Comparison of ENCODE assay signal across 8 mouse cellular contexts in genomic region chr6:137169171-137169968, GRCm38 (mm10). TPM values are rescaled to one million over a fixed set of nuclear protein-coding genes. Genes with fewer than 3 reads are reported as not detected.
DNase-seq lines count a peak whose midpoint lies in the region; ATAC-seq and TF ChIP-seq lines count a peak whose summit lies in the region.

No protein-coding gene starts in this region.

- no peak; the same call in 1 of the 2 replicates for TF ChIP-seq CTCF in heart, adult 2 months (IDR thresholded peaks at IDR 0.05)

- H3K27me3 ChIP-seq in embryonic facial prominence, embryonic 11.5 days (ENCODE audit: control insufficient read depth, insufficient read depth, low read length), result no peaks in the 10 kb centered on the region
- H3K27me3 ChIP-seq in heart, adult 2 months (ENCODE audit: control insufficient read depth, insufficient read depth, low read length), result 0 out of 2 replicates have a peak, but pooled peaks cover 6% of the 10 kb centered on the region
- H3K27me3 ChIP-seq in limb, embryonic 11.5 days (ENCODE audit: control insufficient read depth, insufficient read depth, low read length), result no peaks in the 10 kb centered on the region; the same call in 1 of the 2 replicates
- peaks cover 26% of the 10 kb centered on the region for H3K27me3 ChIP-seq in midbrain, embryonic 13.5 days

- WGBS in embryonic facial prominence, embryonic 11.5 days, result 1% methylated on average over 53 of the region's 53 CpGs
- 2% methylated on average over 52 of the region's 53 CpGs for WGBS in heart, adult 2 months
- under 1% methylated on average over 52 of the region's 53 CpGs for WGBS in limb, embryonic 11.5 days
- under 1% methylated on average over 53 of the region's 53 CpGs for WGBS in midbrain, embryonic 13.5 days

- H3K4me2 ChIP-seq in embryonic facial prominence, embryonic 11.5 days (ENCODE audit: low read depth, low read length), result peak overlapping the region; percentile 90
- H3K4me2 ChIP-seq in limb, embryonic 11.5 days (ENCODE audit: low read depth, severe bottlenecking), result peak overlapping the region; percentile 98
- H3K4me2 ChIP-seq in midbrain, embryonic 13.5 days (replicated peaks), result peak overlapping the region; percentile 94

- H3K27ac ChIP-seq in embryonic facial prominence, embryonic 11.5 days (replicated peaks; ENCODE audit: low read depth, low read length), result no peak overlapping the region
- H3K27ac ChIP-seq in heart, adult 2 months, result peak overlapping the region; percentile 56
- H3K27ac ChIP-seq in limb, embryonic 11.5 days (replicated peaks; ENCODE audit: low read depth, low read length), result no peak overlapping the region
- no peak overlapping the region for H3K27ac ChIP-seq in midbrain, embryonic 13.5 days

- intact Hi-C loops in heart, adult 2 months (cut with DNase I), result loop anchor here (1.0 kb wide), 1 partner anchor 71 kb away; no protein-coding TSS in a partner anchor

- TF ChIP-seq EP300 in heart, adult 2 months (IDR thresholded peaks at IDR 0.05; ENCODE audit: insufficient read depth, low read depth, low read length), result no peak

- no peaks in the 10 kb centered on the region for H3K79me2 ChIP-seq in heart, adult 2 months (replicated peaks; ENCODE audit: control insufficient read depth, insufficient read depth, low read length)

- H3K9ac ChIP-seq in embryonic facial prominence, embryonic 11.5 days (replicated peaks; ENCODE audit: low read length), result peak overlapping the region; percentile 68
- H3K9ac ChIP-seq in heart, adult 2 months (ENCODE audit: low read depth, low read length), result peak overlapping the region; percentile 74
- H3K9ac ChIP-seq in limb, embryonic 11.5 days (ENCODE audit: low read length), result peak overlapping the region; percentile 52
- peak overlapping the region; percentile 66 for H3K9ac ChIP-seq in midbrain, embryonic 13.5 days (replicated peaks)

- H3K4me1 ChIP-seq in embryonic facial prominence, embryonic 11.5 days (ENCODE audit: control insufficient read depth, insufficient read depth, low read length), result no peaks in the 10 kb centered on the region
- no peaks in the 10 kb centered on the region for H3K4me1 ChIP-seq in heart, adult 2 months (ENCODE audit: control insufficient read depth, insufficient read depth, low read length)
- H3K4me1 ChIP-seq in limb, embryonic 11.5 days (ENCODE audit: control insufficient read depth, insufficient read depth, low read length), result 0 out of 2 replicates have a peak, but pooled peaks cover 4% of the 10 kb centered on the region
- H3K4me1 ChIP-seq in midbrain, embryonic 13.5 days (replicated peaks), result peaks cover 11% of the 10 kb centered on the region

- peak; percentile 91 to 95 for DNase-seq in adrenal gland, postnatal 4 days (ENCODE audit: low spot score in 2 of 2)
- peak; percentile 93 for DNase-seq in embryonic facial prominence, embryonic 11.5 days (ENCODE audit: low spot score)
- peak; percentile 86 to 93 for DNase-seq in heart, adult 2 months
- peak; percentile 71 to 89 for DNase-seq in kidney, adult 8-10 months
- peak; percentile 97 for DNase-seq in limb, embryonic 11.5 days (ENCODE audit: low spot score)
- peak; percentile 49 for DNase-seq in skeletal muscle tissue, adult 2 months (ENCODE audit: low read depth, low spot score)
- DNase-seq in yolk sac, embryonic 10.5 days (ENCODE audit: low spot score), result peak; percentile 80

- no peaks in the 10 kb centered on the region for H3K9me3 ChIP-seq in embryonic facial prominence, embryonic 11.5 days (replicated peaks; ENCODE audit: control insufficient read depth, low read length)
- H3K9me3 ChIP-seq in limb, embryonic 11.5 days (ENCODE audit: control insufficient read depth, low read length), result no peaks in the 10 kb centered on the region
- H3K9me3 ChIP-seq in midbrain, embryonic 13.5 days, result no peaks in the 10 kb centered on the region

- TF ChIP-seq POLR2A in heart, adult 2 months (IDR thresholded peaks at IDR 0.05; ENCODE audit: insufficient read depth, low read depth, low read length), result no peak

- H3K36me3 ChIP-seq in embryonic facial prominence, embryonic 11.5 days (replicated peaks; ENCODE audit: control insufficient read depth, insufficient read depth, low read depth, low read length), result no peaks in the 10 kb centered on the region
- H3K36me3 ChIP-seq in heart, adult 2 months (ENCODE audit: control insufficient read depth, insufficient read depth, low read length), result no peaks in the 10 kb centered on the region
- no peaks in the 10 kb centered on the region for H3K36me3 ChIP-seq in limb, embryonic 11.5 days (ENCODE audit: control insufficient read depth, insufficient read depth, low read length)
- no peaks in the 10 kb centered on the region for H3K36me3 ChIP-seq in midbrain, embryonic 13.5 days

- ATAC-seq in embryonic facial prominence, embryonic 11.5 days (replicated peaks; ENCODE audit: insufficient number of reproducible peaks, low FRiP score, low TSS enrichment, low read depth), result peak; percentile 90
- peak; percentile 91 for ATAC-seq in limb, embryonic 11.5 days (ENCODE audit: insufficient number of reproducible peaks, low FRiP score, low TSS enrichment, low read depth)
- ATAC-seq in midbrain, embryonic 13.5 days, result peak; percentile 98

- peak overlapping the region; percentile 49 for H3K4me3 ChIP-seq in embryonic facial prominence, embryonic 11.5 days (ENCODE audit: low read depth, low read length)
- H3K4me3 ChIP-seq in heart, adult 2 months, result peak overlapping the region; percentile 57
- H3K4me3 ChIP-seq in limb, embryonic 11.5 days (ENCODE audit: low read depth, low read length), result peak overlapping the region; percentile 40
- H3K4me3 ChIP-seq in midbrain, embryonic 13.5 days (replicated peaks), result peak overlapping the region; percentile 51

RNA-seq across cellular contexts. Expression of gene Rerg, which starts 0.9 kb away (rescaled TPM):
- 100 to 1,000 TPM; 110 to 116 TPM for total RNA-seq in adrenal gland, postnatal 4 days (2021)
- 7.6 and 8.3 TPM in 2 replicates for polyA plus RNA-seq in embryonic facial prominence, embryonic 11.5 days (2014; fragmentation: Nextera tagmentation; extraction: Ambion mirVana)
- 1 to 10 TPM; 3.2 to 4.5 TPM for total RNA-seq in heart, adult 2 months (2021)
- polyA plus RNA-seq in heart, adult 2 months (2012; rRNA removed), result 1.5 and 2.5 TPM in 2 replicates
- polyA plus RNA-seq in limb, embryonic 11.5 days (2014; fragmentation: Nextera tagmentation; extraction: Ambion mirVana), result 0.85 and 1.3 TPM in 2 replicates
- 2.3 and 2.8 TPM in 2 replicates for polyA plus RNA-seq in midbrain, embryonic 13.5 days (2015; fragmentation: Nextera tagmentation; extraction: Ambion mirVana)
